Mouse (Mus musculus): Measurements from ENCODE around the gene Gm17402. TPM values are rescaled to one million over a fixed set of nuclear protein-coding genes. Genes with fewer than 3 reads are reported as not detected.

The Gm17402 gene
- not detected in 2 replicates for polyA plus RNA-seq (2012; rRNA removed)

GRCm38 (mm10) chr3:67375063-67375462 is at the start of gene Gm17402:
Gene Gm17402 (minus strand): TSS chr3:67375163.

GRCm38 (mm10) chr3:67373872-67374271 is 1.1 kb downstream of the Gm17402 start, which contains the start of gene Mlf1:
Gene Mlf1 (plus strand): TSS chr3:67374097.

Other genes with a start within 250 kb of the Gm17402 start
- 8.9 and 16.0 TPM in 2 replicates for gene Mlf1, start 1.1 kb downstream of the Gm17402 start, polyA plus RNA-seq (2012; rRNA removed)
- gene Gfm1, start 54.9 kb upstream of the Gm17402 start, polyA plus RNA-seq (2012; rRNA removed): 26.5 and 27.3 TPM in 2 replicates
- gene Lxn, start 88.8 kb upstream of the Gm17402 start, polyA plus RNA-seq (2012; rRNA removed): 72.3 and 93.0 TPM in 2 replicates
- gene Rarres1, start 140.4 kb upstream of the Gm17402 start, polyA plus RNA-seq (2012; rRNA removed): 1.2 and 1.8 TPM in 2 replicates
- 23.0 and 24.8 TPM in 2 replicates for gene Mfsd1, start 207.6 kb upstream of the Gm17402 start, polyA plus RNA-seq (2012; rRNA removed)

All from central nervous system, embryonic 18 days (tissue).